Mouse (Mus musculus): Measurements from ENCODE around the gene Gsdmc4. TPM values are rescaled to one million over a fixed set of nuclear protein-coding genes. Genes with fewer than 3 reads are reported as not detected.

Gene Gsdmc4
- polyA plus RNA-seq, 1 experiment from 2014 or later, result 0.44 TPM

Other genes starting within 250 kb of the Gsdmc4 start
- gene Gsdmc2, start 67.1 kb downstream of the Gsdmc4 start, polyA plus RNA-seq (2015; fragmentation: Nextera tagmentation; extraction: Ambion mirVana), result 0.39 and 0.49 TPM in 2 replicates
- gene Gsdmc3, start 33.7 kb downstream of the Gsdmc4 start, polyA plus RNA-seq (2015; fragmentation: Nextera tagmentation; extraction: Ambion mirVana), result 0.33 and 0.38 TPM in 2 replicates
- 185 TPM in 2 replicates for gene Fam49b, start 148.2 kb upstream of the Gsdmc4 start, polyA plus RNA-seq (2015; fragmentation: Nextera tagmentation; extraction: Ambion mirVana)

All from thymus, postnatal 0 days (tissue).